Mouse (Mus musculus): ENCODE results near the gene Nudt21.

GRCm38 (mm10) chr8:93974602-93975186 is 62.1 kb downstream of the Nudt21 start:
- TF ChIP-seq CTCF (IDR thresholded peaks at IDR 0.05) (no peak), EP300 (IDR thresholded peaks at IDR 0.05) (no peak)

Measured in lung, postnatal 0 days (tissue).